Mouse (Mus musculus): ENCODE results near the gene Npcd.

The Npcd gene

DNA sequence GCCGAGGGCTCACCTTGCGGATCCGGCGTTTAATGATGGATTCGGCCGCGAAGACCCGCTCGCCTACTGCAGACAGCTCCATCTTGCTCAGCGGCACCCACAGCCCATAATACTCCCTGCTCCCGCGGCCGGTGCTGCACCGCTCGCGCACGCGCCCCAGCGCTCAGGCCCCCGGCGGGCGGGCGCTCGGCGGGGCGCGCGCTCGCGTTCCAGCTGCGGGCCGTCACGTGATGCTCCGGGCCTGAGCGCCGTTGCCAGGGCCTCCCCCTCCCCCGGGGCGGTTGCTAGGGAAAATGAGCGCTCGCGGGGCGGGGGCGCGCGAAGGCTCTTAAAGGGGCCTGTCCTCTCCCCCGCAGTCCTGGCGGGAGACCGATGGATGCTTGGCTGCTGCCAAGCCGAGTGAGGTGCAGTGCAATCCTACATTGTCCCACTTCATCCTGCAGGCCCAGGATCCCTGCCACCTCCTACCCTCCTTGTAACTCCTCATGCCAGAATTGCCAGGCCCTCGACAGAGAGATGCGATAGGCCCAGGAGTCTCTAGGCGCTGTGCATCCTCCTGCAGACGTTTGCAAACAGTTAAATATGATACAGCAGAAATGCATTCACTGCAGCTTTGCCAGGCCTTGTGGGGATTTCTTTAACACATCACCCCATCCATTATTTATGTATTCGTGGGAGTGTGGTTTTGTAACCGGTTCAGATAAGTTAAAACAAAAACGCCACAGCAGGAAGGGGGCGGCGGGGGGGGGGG, at the start of gene Npcd, which contains the start of gene Cbx6:
Npcd (minus strand) TSS at position 108 of the 751 bp plus-strand sequence.
Cbx6 (minus strand) TSS at position 559 of the 751 bp plus-strand sequence.
- peak; percentile 95 for DNase-seq (ENCODE audit: low read depth, low spot score)

DNA sequence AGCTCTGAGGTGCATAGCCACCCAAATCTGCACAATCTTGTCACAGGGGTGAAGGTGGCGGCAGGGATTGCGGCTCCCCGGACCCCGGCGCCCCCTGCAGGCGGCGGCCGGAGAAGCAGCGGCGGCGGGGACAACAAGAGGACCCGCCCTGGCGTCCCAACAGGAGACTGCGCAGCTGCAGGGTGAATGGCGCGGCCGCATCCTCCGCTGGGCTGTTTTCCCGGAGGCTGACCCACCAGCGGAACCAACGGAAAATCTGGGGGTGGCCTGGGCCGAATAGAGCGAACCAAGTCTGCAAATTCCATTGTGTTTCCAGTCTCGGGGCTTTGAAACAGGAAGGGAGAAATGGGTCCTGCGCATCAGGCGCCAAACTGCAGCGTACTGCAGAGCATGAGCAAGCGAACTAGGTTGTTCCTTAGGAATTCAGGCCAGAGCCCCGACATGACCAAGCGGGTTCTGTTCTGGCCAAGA, 49.4 kb upstream of the Npcd start:
- DNase-seq (ENCODE audit: low read depth, low spot score), result peak; percentile 93

DNA sequence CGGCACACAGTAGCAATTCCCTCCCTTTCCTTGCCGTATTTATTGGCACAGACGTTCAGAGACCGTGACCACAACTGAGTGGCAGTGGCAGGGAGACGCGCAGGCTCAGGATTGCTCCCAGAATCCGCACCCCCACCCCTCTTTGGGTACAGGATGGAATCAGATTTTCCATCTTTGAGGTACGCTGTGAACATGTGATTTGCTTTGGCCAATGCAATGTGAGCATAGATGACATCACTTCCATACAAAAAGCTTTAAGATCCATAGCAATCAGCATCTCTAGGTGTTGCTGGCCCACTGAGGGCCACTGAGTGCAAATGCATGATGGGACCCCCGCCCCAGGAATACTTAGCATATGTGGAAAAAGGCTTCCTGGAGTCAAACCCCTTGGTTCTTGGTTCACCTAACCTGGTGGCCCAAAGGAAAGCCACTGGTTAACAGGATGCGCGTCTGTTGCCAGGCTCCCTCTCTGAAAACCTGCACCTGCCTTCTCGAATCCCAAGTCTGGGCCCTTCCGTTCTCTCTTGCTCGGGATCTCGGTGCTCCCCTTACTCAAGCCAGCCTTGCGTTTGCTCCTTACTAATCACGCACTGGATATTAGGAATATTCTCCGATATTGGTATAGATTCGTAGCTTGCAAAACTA, 48.7 kb upstream of the Npcd start:
- DNase-seq (ENCODE audit: low read depth, low spot score), result peak; percentile 67

DNA sequence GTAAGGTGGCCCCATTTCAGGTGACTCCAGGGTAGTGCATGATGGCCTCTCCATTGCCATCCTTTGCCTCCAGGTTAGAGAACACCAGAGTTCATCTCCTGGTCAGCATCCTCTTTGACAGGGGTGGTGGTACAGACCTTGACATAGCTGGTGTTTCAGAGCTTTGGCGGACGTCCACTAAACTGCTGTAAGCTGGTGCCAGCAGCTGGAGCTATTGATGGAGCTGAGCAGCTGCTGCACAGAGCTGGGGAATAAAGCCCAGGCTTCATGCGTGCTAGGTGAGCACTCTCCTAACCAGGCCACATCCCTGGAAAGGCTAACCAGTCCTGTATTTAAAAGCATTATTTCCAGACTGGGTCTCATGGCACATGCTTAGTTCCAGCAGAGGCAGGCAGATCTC, 46.4 kb upstream of the Npcd start:
- no peak for DNase-seq (ENCODE audit: low read depth, low spot score)

DNA sequence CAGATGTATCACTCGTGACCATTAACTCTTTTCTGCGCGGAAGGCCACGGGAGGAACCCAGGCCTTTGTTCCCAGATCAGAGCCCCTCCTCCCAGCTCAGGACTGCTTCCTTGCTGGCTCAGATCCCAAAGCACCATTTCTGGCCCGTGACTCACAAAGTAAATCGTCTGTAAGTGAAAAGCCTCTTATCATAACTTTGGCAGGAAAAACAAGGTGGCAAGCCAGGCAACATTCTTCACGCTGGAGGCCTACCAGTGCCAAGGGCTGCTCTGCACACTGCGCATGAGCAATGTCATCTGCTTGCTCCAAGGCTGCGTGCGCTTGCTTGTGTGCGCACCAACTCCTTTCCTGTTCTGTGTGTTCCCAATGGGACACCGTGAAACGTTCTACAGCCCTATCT, 45.3 kb upstream of the Npcd start:
- DNase-seq (ENCODE audit: low read depth, low spot score), result peak; percentile 80

DNA sequence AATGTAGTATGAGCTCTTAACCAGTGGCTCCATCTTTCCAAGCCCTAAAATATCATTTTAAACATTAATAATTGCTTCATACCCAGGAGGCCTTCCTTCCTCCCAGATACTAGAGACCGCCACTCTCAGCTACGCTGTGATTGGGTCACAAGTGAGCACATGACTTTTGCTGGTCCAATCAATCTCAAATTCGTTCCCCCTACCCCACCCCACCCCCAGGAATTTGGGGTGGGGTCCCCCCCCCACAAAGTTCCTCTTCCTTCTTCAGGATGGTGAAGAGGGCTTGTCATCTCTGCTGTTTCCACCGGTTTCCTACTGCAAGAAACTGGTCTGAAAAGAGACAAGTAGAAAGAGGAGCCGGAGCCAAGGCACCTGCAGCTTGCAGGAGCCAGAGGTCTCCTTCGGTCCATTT, 44.7 kb upstream of the Npcd start:
- peak; percentile 95 for DNase-seq (ENCODE audit: low read depth, low spot score)

DNA sequence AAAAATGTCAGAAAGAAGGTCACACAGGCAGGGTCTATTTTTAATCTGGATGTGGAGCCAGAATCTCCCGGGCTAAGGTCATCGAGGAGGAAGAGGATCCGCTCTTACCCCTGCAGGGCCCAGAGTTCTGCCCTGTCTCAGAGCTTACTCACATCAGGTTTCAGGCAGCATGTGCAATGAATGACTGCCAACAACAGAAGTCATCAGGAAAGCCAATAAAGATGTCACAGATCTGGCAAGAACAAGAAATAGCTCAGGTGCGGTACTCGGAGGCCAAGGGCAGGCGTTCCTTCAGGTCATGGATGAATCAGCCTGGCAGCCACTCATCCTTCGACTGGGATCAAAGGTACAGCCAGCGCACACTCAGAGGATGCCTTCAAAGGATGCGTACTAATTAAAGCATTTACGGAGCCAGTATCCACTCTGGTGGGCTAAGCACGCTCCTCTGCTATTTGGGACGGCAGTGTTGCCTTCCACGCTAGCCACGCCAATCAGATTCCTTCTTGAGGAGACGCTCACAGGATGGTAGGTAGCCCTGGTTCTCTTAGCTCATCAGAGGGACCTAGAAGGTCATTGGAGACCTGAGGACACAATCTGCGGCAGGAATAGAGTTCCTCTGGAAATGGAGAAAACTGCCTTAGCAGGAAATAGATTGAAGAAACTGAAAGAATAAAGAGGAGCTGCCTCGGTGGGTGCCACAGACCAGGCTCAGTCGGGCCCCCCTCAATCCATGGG, 41.4 kb upstream of the Npcd start:
- DNase-seq (ENCODE audit: low read depth, low spot score), result peak; percentile 68

DNA sequence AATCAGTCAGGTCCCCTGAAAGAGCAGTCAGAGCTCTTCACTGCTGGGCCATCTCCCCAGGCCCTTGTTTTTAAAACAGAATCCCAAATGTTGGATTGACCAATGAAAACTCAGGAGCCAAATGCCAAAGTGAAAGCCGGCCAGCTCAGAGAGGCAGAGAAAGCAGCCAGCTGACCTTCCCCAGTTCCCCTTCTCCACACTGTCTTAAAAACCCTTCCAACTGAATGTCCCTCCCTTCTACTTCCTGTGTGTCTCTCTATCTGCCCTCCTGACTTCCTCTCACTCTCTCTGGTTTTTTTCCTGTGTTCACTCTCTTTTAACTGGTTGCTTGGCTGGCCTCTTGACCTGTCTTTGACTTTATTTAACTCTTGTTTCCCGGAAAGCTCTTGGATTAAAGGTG, 40.0 kb upstream of the Npcd start:
- peak; percentile 76 for DNase-seq (ENCODE audit: low read depth, low spot score)

DNA sequence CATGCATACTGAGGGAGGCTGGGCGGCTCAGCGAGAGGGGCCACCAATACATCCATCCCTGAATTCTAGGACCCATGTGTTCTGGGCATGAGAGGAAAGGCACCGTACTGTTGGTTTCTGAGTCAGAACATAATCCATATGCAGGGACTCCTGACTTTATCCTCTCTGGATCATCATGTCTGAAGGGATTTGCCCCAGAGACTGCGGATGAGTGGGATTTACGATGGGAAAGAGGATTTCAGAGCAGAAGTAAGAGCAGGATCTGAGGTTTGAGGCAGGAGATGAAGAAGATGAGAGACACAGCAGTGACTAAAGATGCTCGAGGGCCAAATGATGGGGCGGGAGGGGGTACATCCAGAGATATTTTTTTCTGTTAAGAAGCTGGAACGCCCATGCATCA, 39.5 kb upstream of the Npcd start:
- DNase-seq (ENCODE audit: low read depth, low spot score), result no peak

DNA sequence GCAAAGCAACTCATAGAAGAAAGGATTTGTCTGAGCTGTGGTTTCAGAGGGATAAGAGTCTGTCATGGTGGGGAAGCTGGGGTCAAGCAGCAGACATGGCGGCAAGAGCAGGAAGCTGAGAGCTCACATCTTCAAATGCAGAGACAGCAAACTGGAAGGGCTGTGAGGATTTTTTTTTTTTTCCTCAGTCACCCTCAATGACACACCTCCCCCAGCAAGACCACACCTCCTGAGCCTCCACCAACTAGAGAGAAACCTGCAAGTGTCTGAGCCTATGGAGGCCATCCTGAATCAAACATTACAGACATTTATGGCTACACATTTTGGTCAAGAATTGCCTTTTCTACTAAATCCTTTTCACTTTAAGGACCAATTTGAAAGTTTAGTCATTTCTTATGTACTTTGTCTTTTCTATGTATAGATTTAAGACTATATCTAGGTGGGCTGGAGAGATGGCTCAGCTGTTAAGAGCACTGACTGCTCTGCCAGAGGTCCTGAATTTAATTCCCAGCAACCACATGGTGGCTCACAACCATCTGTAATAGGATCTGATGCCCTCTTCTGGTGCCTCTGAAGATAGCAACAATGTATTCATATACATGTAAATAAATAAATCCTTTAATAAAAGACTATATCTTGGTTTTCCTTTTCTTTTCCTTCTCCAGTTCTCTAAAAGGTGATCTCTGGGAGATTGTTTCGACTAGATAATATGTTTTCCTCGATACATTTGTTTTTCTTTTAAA, 33.4 kb upstream of the Npcd start:
- peak; percentile 88 for DNase-seq (ENCODE audit: low read depth, low spot score)

DNA sequence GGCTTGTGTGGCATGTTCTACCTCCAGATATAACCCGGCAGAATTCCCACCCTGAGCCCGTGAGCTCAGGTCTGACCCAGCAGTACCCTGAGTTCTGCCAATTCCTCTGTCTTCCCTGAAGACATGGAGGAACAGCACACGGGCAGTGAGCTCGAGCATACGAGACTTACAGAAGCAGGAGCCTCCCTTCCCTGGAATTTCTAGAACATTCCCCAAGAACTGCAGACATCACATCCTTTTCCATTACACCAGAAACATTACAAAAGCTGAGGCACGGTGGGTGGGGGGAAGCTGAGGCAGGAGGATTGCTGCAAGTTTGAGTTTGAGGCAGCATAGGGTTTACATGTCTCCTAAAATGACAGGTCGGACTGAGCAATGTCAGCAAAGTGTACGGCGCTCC, 25.8 kb upstream of the Npcd start:
- DNase-seq (ENCODE audit: low read depth, low spot score), result peak; percentile 72

DNA sequence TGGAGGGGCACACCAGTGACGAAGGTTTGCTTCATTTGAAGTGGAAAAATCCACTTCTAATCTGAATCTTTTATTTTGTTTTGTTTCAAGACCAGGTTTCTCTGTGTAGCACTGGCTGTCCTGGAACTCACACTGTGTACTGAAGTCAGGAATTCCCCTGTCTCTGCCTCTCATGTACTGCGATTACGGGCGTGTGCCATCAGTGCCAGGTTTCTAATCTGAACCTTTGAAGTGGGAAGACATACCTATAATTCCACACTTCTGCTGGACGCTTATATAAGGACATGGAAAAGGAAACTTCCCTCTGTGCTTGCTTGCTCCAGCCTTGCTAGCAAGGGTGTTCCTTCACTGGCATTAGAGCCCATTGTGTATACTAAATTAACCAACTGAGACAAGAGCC, 24.9 kb upstream of the Npcd start:
- no peak for DNase-seq (ENCODE audit: low read depth, low spot score)

DNA sequence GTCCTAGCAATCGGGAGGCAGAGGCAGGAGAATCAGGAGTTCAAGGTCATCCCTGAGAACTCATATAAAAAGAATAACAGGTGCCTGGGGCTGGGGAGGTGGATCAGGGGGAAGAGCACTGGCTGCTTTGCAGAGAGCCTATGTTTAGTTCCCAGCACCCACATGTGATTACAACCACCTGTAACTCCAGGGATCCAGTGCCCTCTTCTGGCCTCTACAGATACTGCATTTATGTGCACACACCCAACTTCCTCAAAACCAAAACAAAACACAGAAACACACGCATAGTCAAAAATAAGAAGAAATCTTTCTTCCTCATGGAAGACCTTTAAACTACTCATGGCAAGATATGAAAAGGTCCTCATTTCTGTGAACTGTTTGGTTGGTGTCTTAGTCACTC, 16.1 kb upstream of the Npcd start:
- DNase-seq (ENCODE audit: low read depth, low spot score), result peak; percentile 64

DNA sequence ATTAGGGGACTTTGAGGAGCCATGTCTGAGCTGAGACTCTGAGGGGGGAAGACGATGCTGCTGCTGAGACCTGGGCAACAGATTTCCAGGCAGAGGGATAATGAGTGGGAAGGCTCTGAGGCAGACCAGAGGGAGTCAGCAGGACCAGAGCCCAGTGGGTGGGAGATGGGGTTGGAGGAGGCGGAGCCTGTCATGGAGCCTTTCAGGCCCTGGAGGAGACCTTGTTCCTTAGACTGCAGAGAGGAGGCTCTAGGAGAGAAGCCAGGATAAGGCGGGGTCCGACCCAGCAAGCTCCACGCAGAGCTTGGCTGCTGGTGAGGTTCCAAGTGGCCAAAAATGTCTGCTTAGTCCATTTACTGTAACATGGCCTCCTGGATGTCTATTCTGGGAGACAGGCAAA, 13.1 kb upstream of the Npcd start:
- peak; percentile 96 for DNase-seq (ENCODE audit: low read depth, low spot score)

DNA sequence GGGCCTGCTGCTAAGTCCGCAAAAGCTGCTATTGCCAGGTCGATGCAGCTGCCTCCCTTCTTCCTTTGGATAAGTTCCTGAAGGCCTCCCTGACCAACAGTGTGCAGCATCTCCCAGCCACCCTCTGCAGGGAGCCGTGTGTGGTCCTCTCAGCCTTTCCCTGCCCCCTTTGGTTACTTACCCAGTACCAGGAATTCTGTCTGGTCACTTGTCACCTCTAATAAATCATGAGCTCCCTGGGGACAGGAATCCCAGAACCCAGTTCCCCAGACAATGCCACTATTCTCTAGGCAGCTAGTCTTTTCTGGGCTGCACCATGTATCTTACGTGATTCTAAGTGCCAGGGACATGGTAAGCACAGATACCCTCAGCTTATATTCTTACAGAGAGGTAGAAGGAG, 11.9 kb upstream of the Npcd start:
- DNase-seq (ENCODE audit: low read depth, low spot score), result no peak

DNA sequence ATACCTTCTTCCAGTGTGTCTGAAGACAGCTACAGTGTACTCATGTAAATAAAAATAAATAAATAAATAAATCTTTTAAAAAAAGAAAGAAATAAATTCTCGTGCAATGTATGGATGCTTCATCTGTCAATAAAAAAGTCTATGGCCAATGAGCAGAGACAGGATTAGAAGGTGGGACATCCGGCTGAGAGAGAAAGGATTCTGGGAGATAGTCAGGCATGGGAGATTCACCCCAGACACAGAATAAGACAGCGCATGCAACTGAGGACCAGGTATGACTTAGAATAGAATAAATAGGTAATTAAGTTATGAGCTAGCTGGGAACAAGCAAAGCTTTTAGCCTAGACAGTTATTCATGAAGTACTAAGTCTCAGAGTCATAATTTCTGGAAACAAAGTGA, 8.9 kb upstream of the Npcd start:
- peak; percentile 86 for DNase-seq (ENCODE audit: low read depth, low spot score)

DNA sequence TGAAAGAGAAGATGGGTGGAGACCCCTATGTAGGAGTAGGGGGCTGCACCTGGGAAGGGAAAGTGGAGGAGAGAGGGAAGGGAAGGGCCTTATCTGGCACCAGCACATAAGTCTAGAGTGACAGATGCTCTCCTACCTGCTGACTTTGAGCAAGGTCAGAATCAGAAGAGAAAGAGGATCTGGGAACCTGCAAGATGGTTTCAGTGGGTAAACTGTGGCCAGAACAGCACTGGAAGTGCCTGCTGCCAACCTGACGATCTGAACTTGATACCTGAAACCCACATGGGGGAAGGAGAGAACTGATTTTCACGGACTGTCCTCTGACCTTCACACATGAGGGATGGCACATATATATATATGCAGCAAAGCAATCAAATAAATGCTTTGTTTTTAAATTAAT, 6.2 kb upstream of the Npcd start:
- DNase-seq (ENCODE audit: low read depth, low spot score), result no peak

DNA sequence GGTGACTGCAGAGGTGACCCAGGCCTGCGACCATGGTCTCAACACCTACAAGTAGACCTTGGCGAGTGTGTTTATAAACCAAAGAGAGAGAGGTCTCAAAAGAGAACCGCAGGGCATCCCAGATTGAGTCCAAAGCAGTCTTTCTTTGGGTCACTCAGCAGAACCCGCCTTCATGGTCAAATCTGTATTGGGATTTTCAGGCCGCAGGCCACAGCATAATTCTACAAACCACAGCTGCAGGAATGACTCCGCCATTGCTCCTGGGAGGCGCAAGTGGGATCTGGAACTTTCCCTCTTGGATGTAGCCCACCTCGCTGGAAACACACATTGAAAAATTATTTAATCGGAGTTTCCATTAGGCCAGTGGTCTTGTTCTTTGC, 834 bp upstream of the Npcd start:
- no peak for DNase-seq (ENCODE audit: low read depth, low spot score)

DNA sequence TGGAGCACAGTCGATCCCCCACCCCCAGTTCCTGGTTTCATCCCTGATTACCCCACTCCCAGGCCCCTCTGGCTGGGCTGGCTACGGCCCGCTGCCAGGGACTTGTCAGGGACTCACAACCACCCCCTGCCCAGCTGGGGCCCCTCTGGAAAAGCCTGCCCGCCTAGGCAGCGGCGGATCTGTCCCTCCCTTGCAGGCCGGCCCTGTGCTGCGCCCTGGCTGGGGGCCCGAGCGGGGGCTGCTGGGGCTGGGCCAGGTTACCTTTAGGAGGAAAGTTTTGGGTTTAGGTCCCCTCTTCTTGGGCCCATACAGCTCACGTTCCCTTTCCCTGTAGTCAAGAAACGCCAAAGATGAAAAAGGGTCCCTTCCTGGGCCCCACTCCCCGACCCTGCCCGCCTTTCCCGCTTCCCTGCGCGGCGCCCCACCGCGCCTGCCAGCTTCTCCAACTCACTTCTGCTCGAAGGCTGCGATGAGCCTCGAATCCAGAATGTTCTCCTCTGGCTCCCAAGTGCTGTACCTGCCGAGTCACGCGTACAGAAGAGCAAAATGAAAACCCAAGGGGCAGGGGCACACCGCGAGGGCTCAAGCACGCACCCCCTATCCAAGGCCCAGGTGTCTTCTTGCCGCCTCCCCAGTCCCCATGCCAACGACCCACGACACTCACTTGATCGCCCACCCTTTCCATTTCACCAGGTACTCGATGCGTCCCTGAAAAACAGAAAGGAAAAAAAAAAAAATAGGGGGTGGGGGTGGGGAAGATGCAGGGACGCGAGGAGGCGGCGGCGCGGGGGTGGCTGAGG, 586 bp downstream of the Npcd start:
- peak; percentile 64 for DNase-seq (ENCODE audit: low read depth, low spot score)

DNA sequence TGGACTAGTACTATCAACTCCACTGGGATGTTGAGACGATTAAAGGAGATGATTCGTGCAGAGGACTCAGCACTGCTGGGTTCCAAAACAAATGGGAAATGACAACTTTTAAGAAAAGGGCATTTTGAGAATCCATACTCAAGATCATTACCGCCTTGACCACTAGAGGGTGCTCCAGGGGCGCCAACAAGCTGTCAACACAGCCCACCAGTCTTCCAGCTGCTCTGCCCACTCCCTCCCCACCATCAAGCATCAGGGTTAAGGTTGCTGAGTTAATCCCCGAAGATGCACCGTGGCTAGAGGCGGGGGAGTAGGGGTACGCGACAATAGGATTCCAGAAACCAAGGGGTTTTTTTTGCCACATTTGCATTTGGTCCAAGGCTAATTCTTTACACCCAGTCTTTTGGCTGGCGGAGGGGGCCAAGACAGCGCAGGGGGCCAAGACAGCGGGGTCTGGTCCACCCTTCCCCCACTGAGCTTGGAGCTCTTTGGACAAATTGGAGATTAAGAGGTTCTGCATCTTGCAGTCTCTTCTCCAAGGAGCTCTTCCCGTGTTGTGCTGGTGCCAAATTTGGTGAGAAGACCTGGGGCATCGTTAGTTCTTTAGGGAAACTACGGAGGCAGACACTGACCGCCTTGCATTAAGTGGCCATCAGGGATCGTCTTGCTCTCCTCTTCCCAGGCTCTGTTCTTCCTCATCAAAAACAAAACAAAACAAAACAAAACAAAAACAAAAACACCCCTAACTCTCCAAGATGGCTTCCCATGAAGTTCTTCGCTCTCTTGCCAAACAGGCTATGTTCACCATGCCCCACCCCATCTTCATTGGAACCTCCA, 1.8 kb downstream of the Npcd start:
- peak; percentile 83 for DNase-seq (ENCODE audit: low read depth, low spot score)
